Mouse (Mus musculus): Measurements from ENCODE around the gene Plcb3.
A peak's percentile ranks its signal among the peaks of the same experiment; 100 is the strongest.

The Plcb3 gene

DNA sequence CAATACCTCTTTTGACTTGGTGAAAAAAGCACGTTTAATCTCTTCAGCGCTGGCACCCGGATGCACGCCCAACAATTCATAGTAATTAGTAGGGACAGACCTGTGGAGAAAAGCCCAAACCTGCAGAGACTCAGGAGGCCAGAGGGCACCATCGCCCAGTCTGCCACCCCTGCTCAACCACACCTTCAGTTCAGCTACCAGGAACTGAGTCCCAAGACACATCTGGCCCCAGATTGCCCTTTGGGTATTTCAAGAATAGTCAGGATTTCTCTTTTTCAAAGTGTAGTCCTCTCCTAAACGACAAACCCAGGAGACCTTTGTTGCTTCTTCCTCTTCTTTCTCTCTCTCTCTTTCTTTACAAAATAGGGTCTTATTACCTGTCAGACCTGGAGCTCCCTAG lies 14.4 kb upstream of the Plcb3 start:
- no peak for DNase-seq

DNA sequence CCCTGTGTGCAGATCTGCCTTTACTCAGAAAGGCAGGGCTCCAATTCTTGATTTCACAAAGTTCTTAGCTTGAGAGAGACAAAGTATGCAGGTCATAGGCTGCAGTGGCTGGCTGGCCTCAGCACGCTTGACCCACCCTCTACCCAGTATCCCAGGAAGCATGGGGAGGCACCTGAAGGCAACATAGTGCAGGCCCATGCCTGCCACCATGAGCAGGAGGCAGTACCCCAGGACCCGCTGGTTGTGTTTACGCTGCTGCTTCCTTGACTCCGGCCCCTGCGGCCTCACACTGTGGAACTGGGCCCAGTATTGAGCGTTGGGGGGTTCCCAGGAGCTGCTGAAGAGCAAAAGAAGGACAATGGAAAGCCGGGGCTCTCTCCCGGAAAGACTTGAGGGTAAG lies 13.0 kb upstream of the Plcb3 start:
- no peak for DNase-seq

DNA sequence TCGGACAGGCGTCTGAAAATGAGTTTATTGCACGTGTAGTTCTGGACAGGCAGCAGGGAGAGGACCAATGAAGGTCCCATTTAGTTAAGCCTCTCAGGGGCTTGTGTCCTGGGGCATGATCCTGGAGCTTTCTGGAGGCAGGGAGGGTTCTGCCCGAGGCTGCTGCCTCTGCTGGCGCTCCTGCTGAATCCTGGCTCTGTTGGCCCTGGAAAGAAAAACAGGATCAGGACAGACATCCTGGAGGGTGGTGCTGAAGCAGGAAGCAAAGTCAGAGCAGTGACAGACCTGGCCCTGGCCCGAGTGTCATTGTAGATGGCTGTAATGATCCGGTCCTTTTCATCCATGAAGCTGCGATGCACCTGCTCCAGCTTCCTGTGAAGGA lies 11.6 kb upstream of the Plcb3 start:
- no peak for DNase-seq

DNA sequence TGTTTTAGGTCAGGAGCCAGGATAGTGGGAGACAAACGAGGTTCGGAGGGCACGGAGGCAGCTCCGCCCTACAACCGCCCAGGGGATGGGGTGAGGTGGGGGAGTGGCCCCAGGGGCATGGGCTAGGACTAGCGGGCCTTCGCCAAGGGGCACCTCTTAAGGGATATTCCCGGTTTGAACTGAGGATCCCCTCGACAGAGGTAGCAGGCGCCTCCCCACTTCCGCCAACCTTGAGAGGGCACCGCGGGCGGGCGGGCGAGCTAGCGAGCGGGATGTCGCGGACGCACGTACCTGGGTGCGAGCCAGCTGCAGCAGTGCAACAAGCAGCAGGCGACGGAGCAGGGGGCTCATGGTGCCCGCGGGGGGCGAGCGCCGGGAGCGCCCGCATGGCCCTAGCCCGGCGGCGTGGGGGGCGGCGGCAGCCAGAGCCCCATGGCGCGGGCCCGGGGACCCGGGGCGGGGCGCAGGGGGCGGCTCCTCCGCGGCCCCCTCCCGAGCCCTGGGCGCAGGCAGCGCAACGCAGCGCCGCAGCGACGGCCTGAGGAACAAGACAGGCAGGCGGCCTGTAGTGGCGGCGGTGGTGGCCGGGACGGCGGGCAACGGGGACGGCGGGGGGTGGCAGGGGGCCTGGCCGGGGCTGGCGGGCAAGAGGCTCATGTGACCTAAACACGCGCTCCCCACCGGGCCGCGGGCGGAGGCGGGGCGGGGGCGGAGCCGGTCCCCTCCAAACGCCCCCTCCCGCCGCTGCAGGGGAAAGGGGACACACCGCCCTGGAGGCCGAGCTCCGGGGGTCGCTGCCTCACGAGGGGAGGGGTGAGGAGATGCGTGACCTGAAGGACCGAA lies 11.0 kb upstream of the Plcb3 start, which contains the start of gene Vegfb:
Gene Vegfb, minus strand, starts transcription at position 591 of the 843 bp plus-strand sequence.
- DNase-seq = peak; percentile 69 to 87

DNA sequence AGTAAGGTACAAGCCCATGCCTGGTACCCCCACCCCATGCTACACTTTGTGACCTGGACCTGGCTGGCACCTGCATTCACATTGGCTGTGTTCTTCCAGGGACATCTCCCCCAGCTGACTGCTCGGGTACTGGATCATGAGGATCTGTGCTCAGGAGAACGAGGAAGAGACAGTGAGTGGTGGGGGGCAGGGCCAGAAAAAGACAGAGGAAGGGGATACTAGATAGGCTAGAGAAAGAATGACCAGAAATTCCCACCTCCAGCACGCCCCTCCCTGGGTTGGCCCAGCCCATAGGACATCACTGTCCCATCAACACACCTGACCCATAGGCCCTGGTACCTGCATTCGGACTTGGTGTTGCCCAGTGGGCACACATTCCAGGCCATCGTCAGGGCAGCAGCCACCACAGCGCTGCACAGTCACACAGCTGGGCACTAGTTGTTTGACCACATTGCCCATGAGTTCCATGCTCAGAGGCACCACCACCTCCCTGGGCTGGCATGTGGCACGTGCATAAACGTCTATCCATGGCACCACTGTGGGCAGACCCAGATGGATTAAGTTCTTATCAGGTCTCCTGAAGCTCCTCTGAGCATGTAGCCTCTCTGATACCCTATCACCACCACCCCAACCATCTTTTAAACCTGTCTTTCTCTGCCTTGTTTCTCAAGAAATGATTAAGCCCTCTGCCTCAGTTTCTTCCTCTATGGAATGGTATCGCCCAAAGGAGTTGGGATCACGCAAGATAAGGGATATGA lies 9.9 kb upstream of the Plcb3 start:
- no peak for DNase-seq

DNA sequence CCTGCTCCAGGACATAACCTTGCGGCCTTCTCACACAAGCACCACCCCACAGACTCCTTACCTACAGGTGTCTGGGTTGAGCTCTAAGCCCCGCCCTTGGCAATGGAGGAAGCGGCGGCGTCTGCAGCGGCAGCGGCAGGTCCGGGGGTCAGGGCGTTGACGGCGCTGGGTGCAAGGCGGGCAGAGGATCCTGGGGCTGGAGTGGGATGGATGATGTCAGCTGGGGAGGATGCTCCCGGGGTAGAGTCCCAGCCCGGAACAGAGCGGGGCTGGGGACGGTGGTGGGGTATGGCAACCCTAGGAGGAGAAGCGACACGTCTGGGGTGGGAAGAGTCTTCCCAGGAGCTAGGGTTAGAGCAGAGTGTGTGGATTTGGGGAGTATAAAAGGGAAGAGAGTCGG lies 9.0 kb upstream of the Plcb3 start:
- DNase-seq = no peak

DNA sequence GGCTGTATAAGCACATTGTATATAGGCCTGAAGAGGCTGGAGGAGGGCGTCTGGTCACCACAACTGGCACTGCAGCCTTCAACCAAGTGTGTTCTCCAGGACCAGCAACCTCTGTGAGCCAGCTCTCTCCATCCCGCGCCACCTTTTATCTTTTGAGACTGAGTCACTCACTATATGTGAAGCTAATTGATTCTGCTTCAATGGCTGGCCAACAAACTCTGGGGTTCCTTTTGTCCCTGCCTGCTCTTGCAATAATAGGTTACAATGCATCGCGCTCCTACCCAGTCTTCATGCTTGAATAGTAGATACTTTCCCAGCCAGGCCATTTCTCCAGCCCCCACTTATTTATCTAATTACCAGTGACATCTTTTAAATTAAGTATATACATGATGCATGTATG lies 7.4 kb upstream of the Plcb3 start:
- no peak for DNase-seq

DNA sequence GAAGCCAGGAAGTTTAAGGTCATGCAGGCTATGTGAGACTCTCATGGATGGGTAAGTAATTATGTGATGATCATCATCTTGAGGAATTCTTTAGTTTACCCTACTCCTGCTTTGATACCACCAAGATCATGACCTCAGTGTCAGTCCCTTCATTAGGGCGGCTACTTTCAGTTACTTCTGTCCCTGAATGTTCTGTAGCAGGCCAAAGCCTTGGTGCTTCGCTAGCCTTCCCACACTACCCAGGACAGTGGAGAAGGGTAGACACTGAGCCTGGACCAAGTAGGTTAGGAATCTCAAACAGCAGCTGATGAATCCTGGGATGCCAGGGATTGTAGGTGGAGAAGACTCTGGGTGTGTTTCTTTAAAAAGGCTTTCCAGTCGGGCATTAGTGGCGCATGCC lies 5.2 kb upstream of the Plcb3 start:
- DNase-seq = no peak

DNA sequence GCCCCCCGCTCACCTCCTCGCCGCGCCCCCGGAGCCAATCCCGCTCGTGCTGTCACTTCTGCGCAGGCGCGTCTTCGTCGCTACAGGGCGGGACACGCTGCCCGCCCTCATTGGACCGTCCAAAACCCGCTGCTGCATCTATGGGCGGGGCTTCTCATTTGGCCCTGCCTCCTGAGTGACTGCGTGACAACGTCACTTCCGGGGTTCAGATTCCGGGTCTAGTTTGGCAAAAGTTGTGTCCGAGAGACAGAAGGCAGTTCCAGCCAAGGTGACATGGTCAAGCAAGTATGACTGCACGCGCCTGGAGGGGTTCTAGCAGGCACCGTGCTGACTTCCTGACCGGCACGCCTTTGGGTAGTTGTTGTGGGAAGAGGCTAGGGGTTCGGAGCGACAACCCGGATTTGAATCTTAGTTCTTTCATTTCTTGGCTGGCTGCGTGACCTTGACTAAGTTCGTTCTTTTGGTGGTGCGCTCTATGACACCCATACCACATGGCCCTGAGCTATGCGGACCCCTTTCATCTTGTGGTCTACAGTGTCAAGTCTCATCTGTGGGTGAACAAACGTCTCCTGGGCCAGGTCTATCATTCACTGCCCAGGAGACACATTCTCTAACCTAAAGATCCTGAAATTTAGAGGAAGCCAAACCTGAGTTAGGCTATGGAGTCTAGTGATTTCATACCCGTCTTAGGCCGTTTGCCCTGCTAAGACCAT lies 4.3 kb upstream of the Plcb3 start, which contains the start of gene Fkbp2:
Gene Fkbp2, minus strand, starts transcription at position 121 of the 713 bp plus-strand sequence.
- peak; percentile 99 for DNase-seq

DNA sequence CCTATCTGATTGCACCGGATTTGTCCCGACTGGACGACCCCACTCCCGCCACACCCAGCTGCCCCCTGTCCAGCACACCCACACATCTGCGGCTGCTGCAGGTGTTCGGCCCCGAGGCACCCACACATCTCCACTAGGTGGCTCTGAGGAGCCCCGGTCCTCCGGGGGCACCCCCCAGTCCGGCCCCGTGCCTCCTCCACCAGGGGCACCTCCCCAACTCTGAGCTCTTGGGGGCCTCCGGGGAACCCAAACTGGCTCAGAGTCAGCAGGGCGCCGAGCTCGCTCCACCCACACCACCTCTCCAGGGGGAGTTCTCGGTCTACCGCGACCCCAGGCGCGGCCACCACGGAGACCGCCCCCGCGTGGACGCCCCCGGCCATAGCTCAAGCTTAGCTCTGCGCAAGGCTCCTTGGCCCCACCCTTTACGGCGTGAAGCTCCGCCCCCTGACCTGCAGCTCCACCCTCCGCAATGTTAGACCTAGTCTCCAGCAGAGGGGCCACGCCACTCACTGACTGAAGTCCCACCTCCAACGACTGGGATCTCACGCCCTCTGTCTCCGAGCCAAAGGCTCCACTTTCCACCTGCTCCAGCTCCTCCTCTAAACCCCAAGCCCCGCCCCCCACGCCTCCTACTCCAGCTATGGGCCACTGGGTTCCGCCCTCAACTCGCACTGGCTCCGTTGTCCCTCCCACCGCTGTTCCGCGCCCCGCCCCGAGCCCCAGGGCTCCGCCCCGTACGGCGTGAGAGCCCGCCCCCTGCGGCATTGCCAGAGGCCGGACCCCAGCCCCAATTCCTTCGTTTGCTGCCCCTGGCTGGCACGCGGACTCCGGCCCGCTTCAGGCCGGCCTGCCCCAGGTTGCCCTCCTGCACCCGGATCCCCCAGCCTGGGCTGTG lies 3.5 kb upstream of the Plcb3 start:
- peak; percentile 100 for DNase-seq

DNA sequence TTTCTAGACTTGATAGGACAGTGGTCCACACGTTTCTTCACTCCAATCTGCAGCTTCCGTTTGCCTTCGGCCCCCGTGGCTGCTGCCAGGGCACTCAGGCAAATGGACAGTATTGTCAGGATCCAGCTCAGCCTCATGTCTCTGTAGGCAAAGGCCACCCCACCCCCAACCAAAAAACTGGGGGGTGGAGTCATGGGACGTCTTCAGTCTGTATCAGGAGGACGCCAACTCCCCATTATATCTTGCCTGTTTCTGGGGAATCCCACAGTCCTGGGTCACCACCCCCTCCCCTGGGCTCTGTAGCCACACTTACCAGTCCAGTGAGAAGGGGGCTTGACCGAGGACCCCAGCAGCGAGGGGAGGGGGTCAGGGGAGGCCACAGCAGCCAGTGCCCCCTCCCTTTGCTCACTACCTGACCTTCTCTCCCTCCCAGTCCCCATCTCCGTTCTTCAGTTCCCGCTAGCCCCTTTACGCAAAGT lies 2.8 kb upstream of the Plcb3 start:
- DNase-seq = peak in 1 of 2 experiments; percentile 42

DNA sequence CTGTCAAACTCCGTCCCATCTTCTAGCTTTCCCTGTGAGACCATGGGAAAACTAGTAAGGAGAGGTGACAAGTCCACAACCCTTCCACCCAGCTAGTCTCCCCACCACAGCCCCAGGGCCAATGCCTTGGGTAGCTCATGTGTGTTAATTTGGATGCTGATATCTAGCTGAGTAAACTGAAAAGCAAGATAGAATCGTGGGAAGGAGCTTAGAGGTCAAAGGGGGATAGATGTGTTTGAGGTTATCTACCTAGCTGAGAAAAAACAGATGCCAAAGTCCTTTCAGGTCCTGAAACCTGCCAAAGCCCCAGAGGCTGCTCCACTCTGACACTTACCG lies 2.3 kb upstream of the Plcb3 start:
- no peak for DNase-seq

DNA sequence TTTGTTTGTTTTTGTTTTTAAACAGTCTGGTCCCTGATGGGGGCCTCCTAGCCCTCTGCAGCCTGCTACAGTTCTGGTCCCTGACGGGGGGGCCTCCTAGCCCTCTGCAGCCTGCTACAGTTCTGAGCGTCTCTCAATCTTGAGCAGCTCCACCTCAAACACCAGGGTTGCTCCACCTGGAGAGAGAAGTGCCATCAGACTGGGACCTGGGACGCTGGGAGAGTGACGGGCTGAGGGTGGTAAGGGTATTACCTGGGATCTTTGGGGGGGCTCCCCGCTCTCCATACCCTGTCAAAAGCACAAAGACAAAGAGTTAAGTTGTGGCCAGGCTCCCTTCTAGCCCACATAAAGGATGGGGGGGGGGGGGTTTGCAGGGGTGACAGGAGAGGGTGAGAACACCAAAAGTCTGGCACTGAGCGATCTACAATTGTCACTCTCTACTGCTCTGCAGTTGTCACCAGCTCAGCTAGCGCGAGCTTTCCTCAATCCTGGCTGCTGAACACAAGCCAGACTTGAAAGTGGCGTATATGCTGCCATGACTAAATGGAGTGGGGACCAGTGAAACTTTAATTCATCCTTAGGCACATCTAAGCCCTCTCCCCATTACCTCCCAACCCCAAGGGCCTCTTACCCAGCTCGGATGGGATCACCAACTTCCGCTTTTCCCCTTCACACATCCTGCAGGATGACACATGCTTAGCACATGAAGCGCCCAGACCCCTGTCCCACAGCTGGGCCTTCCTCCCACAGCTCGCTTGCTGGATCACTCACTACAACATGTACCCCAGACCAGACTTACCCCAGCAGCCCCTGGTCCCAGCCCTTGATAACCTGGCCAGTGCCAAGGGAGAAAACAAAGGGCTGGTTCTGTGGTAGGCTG lies 1.7 kb upstream of the Plcb3 start:
- no peak for DNase-seq

DNA sequence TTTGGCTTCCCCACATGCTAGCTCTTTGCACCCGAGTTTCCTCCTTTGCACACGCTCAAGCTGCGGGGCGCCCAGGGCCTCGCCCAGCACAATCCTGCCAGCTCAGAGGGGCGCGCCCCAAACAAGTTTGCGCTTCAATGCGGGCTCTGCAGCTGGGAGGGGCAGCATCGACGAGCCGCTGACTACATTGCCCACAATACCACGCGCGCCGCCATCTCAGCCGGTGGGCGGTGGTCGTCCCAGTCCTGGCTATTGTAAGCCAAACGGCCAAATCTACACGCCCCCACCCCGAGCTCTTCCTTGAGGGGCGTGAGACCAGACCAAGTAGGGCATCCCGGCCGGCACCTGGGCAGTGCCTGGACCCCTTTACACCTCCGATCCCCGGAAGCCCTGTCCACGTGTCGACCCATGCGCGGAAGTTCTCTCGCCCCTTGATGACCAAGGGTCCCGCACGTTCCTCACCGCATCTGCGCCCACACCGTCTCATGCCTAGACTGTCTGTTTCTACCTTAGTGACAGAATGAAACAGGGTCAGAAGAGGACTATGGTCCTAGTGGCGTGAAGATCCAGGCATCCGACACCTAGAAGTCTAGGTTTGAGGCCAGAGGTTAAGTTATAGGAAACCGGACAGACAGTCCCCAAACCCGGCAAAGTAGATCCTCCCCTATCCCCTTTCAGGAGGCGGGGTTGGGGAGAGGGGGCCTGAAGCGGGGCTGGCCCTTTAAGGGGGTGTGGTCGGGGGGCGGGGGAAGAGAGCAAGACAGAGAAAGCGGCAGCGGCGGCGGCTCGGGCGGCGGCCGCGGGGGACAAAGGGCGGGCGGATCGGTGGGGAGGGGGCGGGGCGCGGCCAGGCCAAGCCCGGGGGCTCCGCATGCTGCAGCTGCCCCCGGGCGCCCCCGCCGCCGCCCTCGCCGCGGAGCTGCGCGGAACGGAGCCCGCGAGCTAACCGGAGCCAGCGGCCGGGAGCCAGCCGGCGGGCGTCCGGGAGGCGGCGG lies 1.8 kb downstream of the Plcb3 start, which contains the start of gene Ppp1r14b:
Gene Ppp1r14b, plus strand, starts transcription at position 758 of the 995 bp plus-strand sequence.
- DNase-seq = peak; percentile 82 to 92

DNA sequence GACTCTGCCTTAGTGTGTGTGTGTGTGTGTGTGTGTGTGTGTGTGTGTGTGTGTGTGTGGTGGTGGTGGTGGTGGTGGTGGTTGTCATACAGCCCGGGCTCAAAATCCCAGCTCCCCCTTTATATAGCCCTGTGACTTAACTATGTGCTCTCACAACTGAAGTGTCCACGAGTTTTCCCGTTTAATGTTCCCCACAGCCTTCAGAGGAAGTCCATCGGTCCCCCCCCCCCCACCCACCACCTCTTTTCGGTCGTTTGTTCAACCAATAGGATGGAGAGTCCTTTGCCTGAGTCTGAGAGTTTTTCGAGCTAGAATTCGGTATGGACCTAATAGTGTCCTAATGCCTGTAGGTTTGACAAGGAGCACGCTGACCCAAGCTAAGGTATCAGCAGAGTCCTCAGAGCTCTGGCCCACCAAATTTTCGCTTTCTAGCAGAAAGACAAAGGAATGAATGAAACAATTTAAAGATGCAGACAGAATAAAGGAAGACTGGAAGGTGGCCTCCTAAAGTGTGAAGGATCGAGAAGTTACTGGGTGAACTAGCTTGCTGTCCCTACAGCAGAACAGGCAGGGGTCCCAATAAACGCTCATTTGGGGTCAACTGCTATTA lies 2.6 kb downstream of the Plcb3 start:
- no peak for DNase-seq

DNA sequence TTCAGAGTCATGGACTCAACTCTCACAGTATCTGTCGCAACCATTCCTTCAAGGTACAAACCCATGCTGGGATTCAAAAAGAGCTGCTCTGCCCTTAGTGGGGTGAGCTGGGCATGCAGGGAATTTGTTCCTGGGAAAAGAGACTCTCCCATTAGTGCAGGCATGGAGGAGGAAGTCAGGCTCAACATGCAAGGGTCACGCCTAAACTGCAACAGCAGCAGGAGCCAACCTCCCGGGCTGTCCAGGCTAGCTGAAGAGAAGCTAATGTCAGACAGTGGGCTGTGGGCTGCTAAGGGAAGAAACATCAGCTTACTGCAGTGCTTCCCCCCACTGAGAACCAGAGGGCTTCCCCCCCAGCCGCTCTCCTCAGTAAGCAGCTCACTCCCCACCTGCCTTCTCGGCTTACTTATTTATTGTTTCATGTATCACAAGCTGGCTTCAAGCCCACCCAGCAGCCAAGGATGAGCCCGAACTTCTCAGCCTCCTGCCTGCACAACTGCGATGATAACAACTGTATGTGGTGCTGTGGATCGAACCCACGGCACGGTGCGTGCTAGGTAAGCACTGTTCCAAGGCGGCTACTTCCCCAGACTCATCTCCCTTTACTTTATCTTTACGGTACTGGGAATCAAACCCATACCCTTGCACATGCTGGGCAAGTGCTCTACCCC lies 3.9 kb downstream of the Plcb3 start:
- no peak for DNase-seq

DNA sequence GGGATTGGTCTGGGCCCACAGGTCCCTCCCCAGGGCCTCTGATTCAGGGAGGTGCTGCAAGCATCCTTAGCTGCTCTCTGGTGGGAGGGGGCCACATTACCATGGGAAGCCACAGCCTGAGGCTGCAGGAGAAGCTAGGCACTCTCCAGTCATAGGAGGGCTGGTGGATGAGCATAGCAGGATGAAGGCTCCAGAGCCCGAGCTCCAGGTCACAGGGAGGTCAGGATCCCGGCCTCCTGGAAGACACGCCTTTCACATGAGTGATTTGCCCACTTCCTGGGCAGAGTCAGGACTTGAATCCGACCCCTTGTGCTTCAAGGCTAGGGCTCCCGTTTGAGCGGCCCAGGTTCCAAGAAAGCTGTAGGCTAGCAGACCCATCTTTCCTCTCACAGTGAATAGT lies 4.6 kb downstream of the Plcb3 start:
- DNase-seq = no peak

DNA sequence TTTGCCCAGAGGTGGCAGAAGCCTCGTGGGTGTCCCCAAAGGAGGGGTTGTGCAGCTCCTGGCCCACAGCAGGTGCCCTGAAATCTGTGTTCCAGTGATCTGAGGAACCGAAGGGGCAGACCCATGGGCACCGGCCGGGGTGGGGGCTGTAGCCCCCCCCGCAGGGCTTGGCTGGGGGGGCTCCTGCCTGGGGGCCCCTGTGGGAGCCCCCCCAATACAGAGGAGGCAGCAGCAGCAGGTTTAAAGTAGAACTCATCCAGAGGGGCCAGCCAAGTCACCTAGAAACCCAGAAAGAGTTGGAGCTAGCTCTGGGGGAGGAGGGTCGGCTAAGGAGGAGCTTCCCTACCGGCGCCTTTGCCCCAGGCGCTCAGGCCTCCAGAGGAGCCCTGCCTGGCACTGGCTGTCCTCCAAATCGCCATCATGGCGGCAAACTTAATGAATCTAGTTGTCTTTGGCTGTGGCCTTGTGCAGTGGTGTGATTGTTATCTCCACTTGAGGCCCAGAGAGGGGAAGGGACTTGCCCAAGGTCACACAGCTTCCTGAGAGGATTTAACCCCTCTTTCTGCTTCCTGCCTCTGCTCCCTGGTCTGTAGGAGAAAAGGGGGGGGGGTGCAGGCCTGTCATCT lies 5.7 kb downstream of the Plcb3 start:
- DNase-seq = peak in 1 of 2 experiments; percentile 37
